Mouse (Mus musculus): Measurements from ENCODE around the gene Ift46. TPM values are rescaled to one million over a fixed set of nuclear protein-coding genes. Genes with fewer than 3 reads are reported as not detected.
"Not testable (repeated sequence)": the region's sequence is repeated elsewhere in the genome, so short reads cannot be mapped to it uniquely, and the experiment has no call there.

Gene Ift46
- polyA plus RNA-seq, 1 experiment from 2014 or later: 65.7 TPM

DNA sequence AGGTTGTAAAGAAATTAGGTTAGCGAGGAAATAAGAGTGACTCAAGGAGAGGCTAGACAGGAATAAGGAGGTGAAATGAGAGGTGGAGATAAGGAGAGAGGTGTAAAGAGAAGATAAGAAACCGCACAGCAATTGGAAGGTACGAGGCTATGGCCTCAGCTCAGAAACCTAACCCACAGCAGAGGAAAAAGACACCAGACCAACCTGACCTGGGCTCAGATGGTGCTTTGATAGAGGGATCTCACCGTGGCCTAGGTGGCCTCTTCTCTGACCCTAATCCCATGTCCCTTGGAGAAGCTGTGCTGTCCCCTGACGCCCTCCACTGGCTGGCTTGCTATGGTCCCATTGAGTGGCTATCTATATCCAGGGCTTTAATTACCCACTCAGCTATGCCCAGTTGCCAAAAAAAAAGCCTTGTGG lies 35.6 kb upstream of the Ift46 start:
- H3K27ac ChIP-seq: no peak overlapping the region
- no peaks in the 10 kb centered on the region for H3K79me2 ChIP-seq (ENCODE audit: inconsistent target)
- WGBS (ENCODE audit: missing documents): 69% methylated on average over 5 of the region's 5 CpGs
- no peaks in the 10 kb centered on the region for H3K36me3 ChIP-seq (ENCODE audit: inconsistent target)
- H3K4me3 ChIP-seq (ENCODE audit: inconsistent target): no peak overlapping the region

DNA sequence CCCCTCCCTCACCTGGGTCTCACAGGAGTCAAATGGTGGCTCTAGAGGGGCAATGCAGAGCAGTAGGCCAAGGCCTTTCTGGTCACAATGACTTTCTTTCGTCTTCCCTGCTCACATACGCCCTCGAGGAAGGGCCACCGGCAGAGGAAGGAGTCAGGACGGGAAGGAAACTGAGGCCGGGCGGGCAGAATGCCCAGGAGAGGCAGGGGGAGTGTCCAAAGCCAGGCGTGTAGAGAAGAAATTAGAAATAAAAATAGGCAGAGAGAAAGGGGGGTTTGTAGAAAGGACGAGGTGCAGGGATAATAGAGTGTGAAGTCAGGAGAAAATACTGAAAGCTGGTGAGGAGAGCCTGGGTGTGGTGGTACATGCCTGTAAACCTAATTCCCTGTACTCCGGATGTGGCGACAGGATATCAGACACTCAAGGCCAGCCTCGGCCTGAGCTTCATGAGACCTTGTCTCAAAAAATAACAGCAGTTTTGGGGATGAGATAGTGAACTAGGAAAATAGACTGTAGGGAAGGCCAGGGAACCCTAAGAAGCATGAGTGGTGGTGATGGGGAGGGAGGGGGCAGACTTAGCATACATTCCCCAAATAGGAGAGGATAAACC lies 34.7 kb upstream of the Ift46 start:
- no peak overlapping the region for H3K27ac ChIP-seq
- WGBS (ENCODE audit: missing documents): 53% methylated on average over 12 of the region's 12 CpGs
- H3K79me2 ChIP-seq (ENCODE audit: inconsistent target): no peaks in the 10 kb centered on the region
- H3K36me3 ChIP-seq (ENCODE audit: inconsistent target): no peaks in the 10 kb centered on the region
- H3K4me3 ChIP-seq (ENCODE audit: inconsistent target): no peak overlapping the region

DNA sequence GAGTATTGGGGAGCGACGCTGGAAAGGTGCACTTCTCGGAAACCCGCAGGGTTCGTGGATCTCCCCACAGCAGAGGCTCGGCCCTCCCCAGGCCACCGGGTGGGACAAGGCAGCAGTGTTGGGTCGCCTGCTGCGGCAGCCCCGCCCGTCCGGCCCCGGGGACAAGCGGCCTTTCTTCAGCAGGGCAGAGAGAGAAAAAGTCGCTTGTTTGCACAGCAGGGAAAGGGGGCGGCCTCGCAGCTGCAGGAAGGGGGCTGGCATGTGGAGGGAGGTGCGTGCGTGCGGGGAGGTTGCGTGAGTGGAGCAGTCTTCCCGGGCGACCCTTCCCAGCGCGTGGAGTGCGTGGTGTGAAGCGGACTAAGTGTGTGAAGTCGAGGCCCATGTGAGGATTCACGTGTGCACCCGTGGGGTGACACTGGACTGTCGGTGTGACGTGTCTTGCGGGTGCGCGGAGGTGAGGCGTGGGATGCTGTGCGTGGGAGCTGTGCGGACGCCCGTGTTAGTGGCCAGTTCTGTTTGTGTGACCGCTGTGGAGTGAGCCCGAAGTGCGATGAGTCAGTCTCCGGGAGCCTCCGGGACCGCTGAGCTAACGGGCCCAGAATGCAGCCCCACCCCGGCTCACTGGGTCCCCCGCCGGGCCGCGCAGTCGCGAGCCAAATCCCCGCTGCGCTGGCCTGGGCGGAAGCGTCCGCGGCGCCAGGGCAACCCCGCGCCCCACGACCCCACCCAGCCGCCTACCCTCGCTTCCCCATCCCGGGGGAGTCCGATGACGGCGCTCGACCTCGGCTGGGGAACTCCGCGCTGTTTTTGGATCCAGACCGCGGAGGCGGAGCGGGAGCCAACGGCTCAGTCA lies 33.8 kb upstream of the Ift46 start:
- 7% methylated on average over 78 of the region's 79 CpGs for WGBS (ENCODE audit: missing documents)
- Histone ChIP-seq H3K27ac (no peak overlapping the region), H3K36me3 (ENCODE audit: inconsistent target) (no peaks in the 10 kb centered on the region), H3K4me3 (ENCODE audit: inconsistent target) (peak overlapping the region; percentile 8), H3K79me2 (ENCODE audit: inconsistent target) (no peaks in the 10 kb centered on the region)

DNA sequence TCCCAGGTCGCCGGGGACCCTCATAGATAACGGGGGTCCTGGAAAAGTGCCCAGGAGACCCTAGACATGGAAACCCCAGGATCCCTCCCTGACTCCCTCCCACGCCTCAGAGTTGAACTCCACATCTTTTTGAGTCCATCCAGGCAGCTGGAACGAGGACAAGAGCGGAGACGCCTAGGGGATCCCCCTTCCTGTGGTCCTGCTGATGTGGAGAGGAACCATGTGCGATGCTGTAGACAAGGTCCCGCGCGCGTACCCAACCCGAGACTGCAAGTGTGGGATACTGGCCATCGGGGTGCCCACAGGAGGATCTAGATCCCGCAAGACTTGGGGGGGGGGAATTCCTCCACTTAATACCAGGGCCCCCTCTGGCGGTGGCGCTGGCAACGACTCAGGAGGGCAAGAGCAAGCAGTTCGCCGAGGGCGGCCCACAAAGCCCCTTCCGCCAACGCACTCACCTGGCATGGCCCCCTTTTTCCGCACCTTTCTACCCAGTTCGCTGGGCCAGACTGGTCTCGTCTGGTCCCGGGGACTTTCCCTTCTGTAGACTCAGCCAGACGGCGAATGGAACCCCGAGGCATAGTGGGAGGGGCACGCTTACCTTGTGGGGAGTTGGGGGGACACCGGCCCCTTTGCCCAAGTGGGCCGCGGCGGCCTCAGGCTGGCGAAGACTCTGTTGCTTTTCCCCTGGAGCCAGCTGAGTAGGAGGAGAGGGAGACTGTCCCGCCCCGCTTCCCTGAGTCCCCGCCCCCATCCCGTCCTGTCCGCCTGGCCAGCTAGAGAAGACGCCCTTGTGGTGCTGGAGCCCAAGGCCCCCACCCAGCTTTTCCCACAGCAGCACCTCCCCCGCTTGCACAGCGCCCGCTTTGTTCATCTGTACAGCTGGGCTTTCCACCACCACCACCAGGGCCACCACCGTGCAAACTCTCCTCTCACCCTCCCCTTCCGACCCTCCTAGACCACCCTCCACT lies 32.9 kb upstream of the Ift46 start, which contains the start of gene Phldb1:
TSS of gene Phldb1 (minus strand) at position 675 of the 971 bp plus-strand sequence.
- WGBS (ENCODE audit: missing documents): 7% methylated on average over 47 of the region's 47 CpGs
- Histone ChIP-seq H3K4me3 (ENCODE audit: inconsistent target) (peak within 1 kb of the TSS; percentile 8), H3K79me2 (ENCODE audit: inconsistent target) (no peaks in the 10 kb centered on the region), H3K27ac (no peak within 1 kb of the TSS), H3K36me3 (ENCODE audit: inconsistent target) (no peaks in the 10 kb centered on the region)

DNA sequence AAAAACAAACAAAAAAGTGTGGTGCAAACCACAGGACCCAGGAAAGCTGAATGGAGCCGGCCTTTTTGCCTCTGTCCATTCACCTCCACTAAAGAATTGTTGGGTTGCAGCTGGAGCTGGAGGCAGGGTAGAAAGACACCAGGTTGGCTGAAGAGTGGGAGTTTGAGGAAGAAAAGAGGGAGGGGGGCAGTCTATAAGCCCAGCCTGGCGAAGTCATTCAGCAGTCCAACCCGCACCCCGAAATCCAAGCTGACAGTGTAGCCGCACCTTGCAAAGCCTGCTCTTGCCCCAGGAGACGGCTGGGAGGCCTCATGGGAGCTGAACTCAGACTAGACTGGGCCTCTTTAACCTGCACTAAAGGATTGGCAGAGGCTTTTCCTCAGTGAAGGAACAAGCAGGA lies 31.8 kb upstream of the Ift46 start:
- Histone ChIP-seq H3K27ac (no peak overlapping the region), H3K79me2 (ENCODE audit: inconsistent target) (no peaks in the 10 kb centered on the region), H3K36me3 (ENCODE audit: inconsistent target) (no peaks in the 10 kb centered on the region), H3K4me3 (ENCODE audit: inconsistent target) (no peak overlapping the region)
- 91% methylated on average over 6 of the region's 6 CpGs for WGBS (ENCODE audit: missing documents)

DNA sequence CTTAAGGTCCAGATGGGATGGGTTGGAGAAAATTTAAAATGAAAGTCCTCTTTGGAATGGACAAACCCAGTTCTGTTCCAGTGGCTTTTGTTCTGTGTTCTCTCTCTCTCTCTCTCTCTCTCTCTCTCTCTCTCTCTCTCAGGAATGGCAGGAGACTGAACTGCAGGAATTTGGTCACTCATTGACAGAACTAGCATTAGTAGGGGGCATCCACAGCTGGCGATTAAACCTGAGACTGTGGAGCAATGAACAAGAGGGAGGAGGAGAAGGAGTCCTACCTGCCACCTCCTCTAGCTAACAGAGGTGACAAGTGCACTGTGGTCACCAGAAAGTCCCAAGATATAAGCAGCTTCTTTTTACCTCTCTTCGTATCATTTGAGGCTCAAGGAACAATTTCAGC lies 31.4 kb upstream of the Ift46 start:
- no peaks in the 10 kb centered on the region for H3K36me3 ChIP-seq (ENCODE audit: inconsistent target)
- H3K79me2 ChIP-seq (ENCODE audit: inconsistent target): no peaks in the 10 kb centered on the region
- 100% methylated on average over 2 of the region's 2 CpGs for WGBS (ENCODE audit: missing documents)
- no peak overlapping the region for H3K4me3 ChIP-seq (ENCODE audit: inconsistent target)
- H3K27ac ChIP-seq: no peak overlapping the region

DNA sequence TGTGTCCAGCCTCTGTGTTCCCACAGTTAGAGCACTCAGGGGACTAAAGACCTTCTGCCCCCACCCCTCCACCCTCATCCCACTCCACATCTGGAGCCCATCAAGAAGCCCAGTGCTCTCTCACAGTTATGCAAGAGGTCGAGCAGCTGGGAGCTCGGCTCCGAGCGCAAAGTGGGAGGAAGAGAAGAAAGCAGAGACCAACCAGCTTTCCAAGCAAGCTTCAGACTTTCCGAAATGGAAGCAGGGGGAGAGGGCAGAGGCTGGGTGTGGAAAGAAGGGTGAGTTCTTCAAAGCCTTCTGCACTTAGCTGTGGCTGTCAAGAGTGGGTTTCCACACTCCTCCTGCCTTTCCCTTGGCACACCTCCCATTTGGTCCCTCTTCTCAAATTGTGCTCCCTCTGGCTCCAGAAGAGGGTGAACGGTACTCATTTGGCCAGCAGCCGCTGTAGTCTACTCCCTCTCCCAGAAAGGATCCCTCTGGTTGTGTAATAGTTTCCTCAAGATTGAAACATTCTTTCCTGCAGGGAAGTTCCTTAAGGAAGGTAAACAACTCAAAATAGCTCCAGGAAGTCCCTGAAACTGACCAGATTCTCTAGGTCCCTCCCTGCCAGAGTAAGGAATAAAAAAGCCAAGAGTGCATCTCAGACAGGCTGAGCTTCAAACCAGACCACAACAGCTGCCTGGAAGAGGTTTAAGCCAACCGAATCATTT lies 30.3 kb upstream of the Ift46 start:
- Histone ChIP-seq H3K27ac (no peak overlapping the region), H3K4me3 (ENCODE audit: inconsistent target) (no peak overlapping the region), H3K79me2 (ENCODE audit: inconsistent target) (no peaks in the 10 kb centered on the region), H3K36me3 (ENCODE audit: inconsistent target) (0 out of 2 replicates have a peak, but pooled peaks cover under 1% of the 10 kb centered on the region)
- 50% methylated on average over 8 of the region's 8 CpGs for WGBS (ENCODE audit: missing documents)

DNA sequence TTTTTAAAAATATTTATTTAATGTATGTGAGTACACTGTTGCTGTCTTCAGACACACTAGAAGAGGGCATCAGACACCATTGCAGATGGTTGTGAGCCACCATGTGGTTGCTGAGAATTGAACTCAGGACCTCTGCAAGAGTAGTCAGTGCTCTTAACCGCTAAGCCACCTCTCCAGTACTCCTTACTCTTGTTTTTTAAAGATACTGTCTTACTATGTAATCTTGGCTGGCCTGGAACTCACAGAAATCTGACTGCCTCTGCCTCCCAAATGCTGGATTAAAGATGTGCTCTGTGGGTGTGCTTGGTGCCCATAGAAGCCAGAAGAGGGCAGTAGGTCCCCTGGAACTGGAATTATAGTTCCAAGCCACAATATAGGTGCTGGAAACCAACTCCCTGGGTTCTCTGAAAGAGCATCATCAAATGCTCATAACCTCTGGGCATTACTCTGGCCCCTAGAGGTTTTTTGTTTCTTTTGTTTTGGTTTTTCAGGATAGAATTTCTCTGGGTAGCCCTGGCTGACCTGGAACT lies 27.0 kb upstream of the Ift46 start:
- H3K4me3 ChIP-seq (ENCODE audit: inconsistent target): no peak overlapping the region
- WGBS (ENCODE audit: missing documents): 92% methylated on average over 1 of the region's 1 CpGs

DNA sequence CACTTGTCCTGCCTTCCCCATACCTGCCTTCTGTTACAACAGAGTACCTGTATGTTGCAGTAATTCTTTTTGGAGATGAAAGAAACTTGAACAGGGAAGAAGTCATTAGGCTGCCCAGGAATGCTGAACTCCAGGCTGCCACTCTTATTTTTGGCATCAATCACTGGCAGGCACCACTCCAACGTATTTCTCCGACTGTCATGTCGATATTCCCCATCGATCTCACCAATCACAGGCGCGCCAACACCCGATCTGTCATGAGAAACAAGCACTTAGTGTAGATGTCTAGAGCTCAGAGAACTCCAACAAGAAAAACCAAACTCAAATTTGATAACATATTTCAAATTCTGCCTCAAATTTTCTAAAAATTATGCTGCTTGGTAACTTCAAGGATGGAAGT lies 22.3 kb upstream of the Ift46 start:
- H3K36me3 ChIP-seq (ENCODE audit: inconsistent target): peaks cover 66% of the 10 kb centered on the region
- 86% methylated on average over 7 of the region's 7 CpGs for WGBS (ENCODE audit: missing documents)
- no peak overlapping the region for H3K4me3 ChIP-seq (ENCODE audit: inconsistent target)
- H3K79me2 ChIP-seq (ENCODE audit: inconsistent target): no peaks in the 10 kb centered on the region
- no peak overlapping the region for H3K27ac ChIP-seq

More for the DNA sequence above, 27.0 kb upstream of the Ift46 start:
- Histone ChIP-seq H3K36me3 (ENCODE audit: inconsistent target) (peaks cover 24% of the 10 kb centered on the region), H3K79me2 (ENCODE audit: inconsistent target) (no peaks in the 10 kb centered on the region), H3K27ac (no peak overlapping the region)

DNA sequence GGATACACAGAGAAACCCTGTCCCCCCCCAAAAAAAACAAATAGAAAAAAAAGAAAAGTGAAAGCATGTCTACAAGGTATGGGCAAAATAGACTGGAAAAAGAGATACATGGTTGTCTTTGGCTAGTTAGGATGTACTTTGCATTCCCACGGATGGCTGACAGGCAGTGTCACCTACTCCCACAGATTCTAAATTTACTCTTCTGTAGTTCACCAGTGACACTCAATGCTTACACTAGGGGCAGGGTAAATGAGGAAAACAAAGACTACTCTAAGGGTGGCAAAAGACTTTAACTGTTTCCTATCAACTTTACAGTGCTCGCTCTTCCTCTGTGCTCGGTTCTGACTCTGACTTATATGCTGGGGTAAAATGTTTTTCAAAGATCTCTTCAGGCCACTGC lies 21.0 kb upstream of the Ift46 start:
- 92% methylated on average over 3 of the region's 3 CpGs for WGBS (ENCODE audit: missing documents)
- H3K36me3 ChIP-seq (ENCODE audit: inconsistent target): peaks cover 77% of the 10 kb centered on the region
- no peak overlapping the region for H3K4me3 ChIP-seq (ENCODE audit: inconsistent target)
- no peaks in the 10 kb centered on the region; the same call in 1 of the 2 replicates for H3K79me2 ChIP-seq (ENCODE audit: inconsistent target)
- no peak overlapping the region for H3K27ac ChIP-seq

DNA sequence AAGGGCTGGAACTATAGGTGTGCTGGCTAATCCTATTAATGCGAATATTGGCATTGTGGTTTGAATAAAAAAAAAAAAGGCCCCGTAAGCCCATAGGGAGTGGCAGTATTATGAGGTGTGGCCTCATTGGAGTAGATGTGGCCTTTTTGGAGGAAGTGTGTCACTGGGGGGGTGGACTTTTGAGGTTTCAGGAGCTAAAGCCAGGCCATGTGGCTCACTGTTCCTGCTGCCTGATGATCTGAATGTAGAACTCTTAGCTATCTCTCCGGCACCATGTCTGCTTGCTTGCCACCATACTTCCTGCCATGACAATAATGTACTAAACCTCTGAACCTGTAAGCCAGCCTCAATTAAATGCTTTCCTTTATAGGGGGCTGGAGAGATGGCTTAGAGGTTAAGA lies 20.4 kb upstream of the Ift46 start:
- WGBS (ENCODE audit: missing documents): 87% methylated on average over 3 of the region's 3 CpGs
- Histone ChIP-seq H3K79me2 (ENCODE audit: inconsistent target) (no peaks in the 10 kb centered on the region; the same call in 1 of the 2 replicates), H3K36me3 (ENCODE audit: inconsistent target) (peaks cover 81% of the 10 kb centered on the region), H3K27ac (no peak overlapping the region), H3K4me3 (ENCODE audit: inconsistent target) (no peak overlapping the region)

DNA sequence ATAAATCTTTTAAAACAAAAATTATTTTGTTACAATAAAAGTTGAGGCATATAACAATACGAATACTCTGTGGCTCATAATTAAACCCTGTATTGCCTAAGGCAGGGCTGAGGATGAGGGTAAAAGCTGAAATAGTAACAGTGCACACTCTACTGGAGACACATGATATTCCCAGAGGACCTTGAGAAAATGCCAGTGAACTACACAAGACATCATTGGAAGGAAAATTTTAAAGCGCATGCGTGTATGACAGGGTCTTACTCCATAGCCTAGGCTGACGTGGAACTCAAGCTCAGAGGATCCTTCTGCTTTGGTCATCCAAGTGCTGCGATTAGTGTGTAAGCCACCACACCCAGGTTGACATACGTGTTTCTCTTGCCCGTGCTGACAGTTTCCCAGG lies 19.2 kb upstream of the Ift46 start:
- Histone ChIP-seq H3K36me3 (ENCODE audit: inconsistent target) (peaks cover 84% of the 10 kb centered on the region), H3K79me2 (ENCODE audit: inconsistent target) (peaks cover 6% of the 10 kb centered on the region; the same call in 1 of the 2 replicates), H3K27ac (no peak overlapping the region), H3K4me3 (ENCODE audit: inconsistent target) (no peak overlapping the region)
- WGBS (ENCODE audit: missing documents): 96% methylated on average over 7 of the region's 7 CpGs

DNA sequence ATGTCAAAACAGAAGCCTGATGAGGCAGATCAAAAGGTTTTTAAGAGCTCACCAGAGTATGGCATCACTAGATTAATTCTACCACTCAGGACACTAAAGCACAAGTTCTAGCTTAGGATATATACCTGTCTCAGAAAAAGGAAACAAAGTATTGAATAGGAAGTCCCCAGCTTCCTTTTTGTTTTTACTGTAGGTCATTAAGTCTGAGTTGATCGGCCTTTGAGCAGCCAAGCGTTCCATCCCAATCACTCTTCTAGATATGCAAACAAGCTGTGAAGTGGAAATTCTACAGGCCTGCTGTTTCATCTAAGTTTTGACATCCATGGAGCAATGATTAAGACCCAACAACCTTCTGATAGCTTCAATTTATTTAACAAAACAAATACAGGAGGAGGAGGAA lies 6.8 kb upstream of the Ift46 start:
- Histone ChIP-seq H3K36me3 (ENCODE audit: inconsistent target) (peaks cover 31% of the 10 kb centered on the region), H3K4me3 (ENCODE audit: inconsistent target) (no peak overlapping the region), H3K79me2 (ENCODE audit: inconsistent target) (peaks cover 99% of the 10 kb centered on the region), H3K27ac (no peak overlapping the region)
- 73% methylated on average over 2 of the region's 2 CpGs for WGBS (ENCODE audit: missing documents)

DNA sequence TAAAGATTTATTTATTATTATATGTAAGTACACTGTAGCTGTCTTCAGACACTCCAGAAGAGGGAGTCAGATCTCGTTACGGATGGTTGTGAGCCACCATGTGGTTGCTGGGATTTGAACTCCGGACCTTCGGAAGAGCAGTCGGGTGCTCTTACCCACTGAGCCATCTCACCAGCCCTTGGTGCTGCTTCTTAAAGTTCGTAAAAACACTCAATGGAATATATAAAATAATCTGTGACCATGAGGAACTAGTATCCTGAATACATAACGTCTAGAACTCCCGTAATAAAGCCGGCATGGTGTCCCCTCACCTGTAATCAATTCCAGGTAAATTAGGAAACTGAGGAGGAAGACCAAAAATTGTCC lies 304 bp downstream of the Ift46 start:
- H3K27ac ChIP-seq: not testable (repeated sequence)

More for the DNA sequence above, 304 bp downstream of the Ift46 start:
- WGBS (ENCODE audit: missing documents): 62% methylated on average over 4 of the region's 9 CpGs
- Histone ChIP-seq H3K79me2 (ENCODE audit: inconsistent target) (peaks cover 43% of the 10 kb centered on the region), H3K4me3 (ENCODE audit: inconsistent target) (peak overlapping the region; percentile 23)
- H3K36me3 ChIP-seq (ENCODE audit: inconsistent target): not testable (repeated sequence)
